Mouse (Mus musculus) kidney, postnatal 36 days (tissue): ENCODE measurements around the gene Col19a1.

Experiments
- DNase-seq, 2 experiments: peaks; one replicate each; pipeline ENCODE4 v3.0.0; 2021 to 2022; ENCODE audit warnings: mixed read lengths in 2 of 2

Gene Col19a1

DNA sequence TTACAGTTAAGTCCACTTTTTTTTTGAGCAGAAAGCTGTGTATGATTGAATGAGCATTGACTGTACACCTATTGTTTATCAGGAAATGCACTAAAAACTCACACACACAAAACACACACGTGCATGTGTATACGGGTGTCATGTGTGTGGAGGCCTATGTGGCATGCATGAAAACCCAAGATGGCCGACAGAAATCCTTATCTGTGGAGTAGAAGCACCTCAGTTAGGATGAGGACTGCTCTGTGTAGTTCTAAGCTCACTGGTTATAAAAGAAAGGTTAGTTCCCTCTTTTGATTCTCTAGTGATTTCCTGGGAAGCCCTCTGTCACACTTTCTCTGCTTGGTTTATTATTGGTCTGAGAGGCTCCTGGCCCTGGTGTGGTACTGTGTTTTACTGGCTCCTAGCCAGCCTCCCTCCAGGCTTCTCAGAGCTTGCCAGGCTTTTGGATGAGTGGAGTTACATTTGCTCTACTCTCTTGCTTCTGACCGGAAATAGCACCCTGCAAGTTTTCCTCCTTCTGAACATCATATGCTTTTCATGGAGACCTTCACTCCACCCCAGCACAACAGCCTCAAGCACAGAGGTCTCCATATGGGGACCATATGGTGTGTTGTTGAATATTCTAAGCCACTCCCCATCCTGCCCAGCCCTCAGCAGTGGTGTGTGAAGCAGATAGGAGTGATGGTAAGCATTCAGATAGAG lies 361.3 kb downstream of the Col19a1 start:
- no peak for DNase-seq

DNA sequence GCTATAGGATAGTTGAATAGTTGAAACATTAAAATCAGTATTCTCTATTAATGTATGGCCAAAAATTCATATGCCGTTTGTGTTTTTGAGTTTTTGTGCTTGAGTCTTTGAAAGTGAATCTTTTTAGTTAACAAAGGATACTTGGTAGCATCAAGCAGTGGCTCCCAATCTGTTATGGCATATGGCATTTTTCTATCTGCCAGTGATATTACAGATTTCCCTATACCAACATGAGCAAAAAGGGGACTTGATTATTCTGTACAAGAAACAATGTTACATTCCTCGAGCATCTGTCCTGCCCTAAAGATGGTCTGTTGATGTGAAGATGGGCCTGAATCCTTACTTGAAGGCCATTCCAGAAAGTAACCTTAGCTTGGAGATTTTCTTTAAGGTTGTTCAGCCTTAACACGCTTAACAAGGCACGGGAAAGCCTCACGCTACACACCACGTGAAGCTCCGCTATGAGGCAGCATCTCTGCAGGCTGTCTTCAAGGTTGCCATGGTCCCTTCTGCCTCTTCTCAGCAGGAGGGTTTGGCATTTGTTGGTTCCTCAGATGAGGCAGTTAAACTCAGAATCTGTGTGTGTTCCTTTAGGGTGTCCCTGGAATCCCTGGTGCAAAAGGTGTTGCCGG lies 364.2 kb downstream of the Col19a1 start:
- no peak for DNase-seq

DNA sequence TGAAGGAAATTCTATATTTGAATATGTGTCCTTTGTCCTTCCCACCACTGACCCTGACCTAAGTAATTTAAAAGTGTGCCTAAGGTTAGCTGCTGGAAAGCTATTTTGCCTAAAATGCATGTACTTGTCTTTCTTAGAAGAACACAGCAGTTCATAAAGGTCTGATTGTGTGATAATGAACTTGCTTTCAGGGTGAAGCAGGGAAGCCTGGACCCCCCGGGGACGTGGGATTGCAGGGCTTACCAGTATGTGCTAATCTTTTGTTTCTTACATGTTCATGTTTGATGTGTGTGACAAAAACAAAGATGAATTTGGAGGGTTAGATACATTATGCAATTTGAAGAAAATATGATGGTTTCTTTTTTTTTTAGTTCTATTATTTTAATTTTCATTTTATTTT lies 365.0 kb downstream of the Col19a1 start:
- no peak for DNase-seq

DNA sequence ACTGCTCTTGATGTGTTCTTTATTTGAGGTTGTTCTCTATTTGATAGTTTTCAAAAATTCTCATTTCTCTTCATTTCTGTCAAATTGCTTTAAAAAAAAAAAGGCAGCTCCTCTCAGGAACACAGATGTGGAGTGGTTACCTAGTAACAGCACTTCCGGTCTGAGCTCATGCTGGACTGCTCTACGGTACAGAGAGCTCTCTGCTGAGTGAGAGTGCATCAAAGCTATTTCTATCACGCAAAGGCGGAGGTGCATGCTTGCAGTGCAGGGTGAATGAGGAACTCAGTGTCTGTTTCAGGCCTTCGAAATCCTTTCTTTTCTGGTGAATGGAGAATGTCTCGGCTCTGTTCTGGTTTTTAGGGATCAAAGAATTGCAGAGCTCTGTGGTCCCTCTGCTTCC lies 368.2 kb downstream of the Col19a1 start:
- DNase-seq = no peak
